Mouse (Mus musculus) heart, adult 9 months (tissue): ENCODE results near the gene Ttc39a.

ENCODE experiments used
- DNase-seq, 2 experiments: peaks; one replicate each; pipeline ENCODE4 v3.0.0; 2022; ENCODE audit warnings: low spot score in 2 of 2

Ttc39a gene

GRCm38 (mm10) chr4:109420138-109420795 lies 13.8 kb downstream of the Ttc39a start:
- DNase-seq, result no peak

GRCm38 (mm10) chr4:109421608-109422007 lies 15.2 kb downstream of the Ttc39a start:
- no peak for DNase-seq

GRCm38 (mm10) chr4:109422436-109422835 lies 16.0 kb downstream of the Ttc39a start:
- no peak for DNase-seq

- DNase-seq, result no peak
Measured at GRCm38 (mm10) chr4:109423438-109423837, 17.0 kb downstream of the Ttc39a start.

GRCm38 (mm10) chr4:109427058-109427457 lies 20.6 kb downstream of the Ttc39a start:
- no peak for DNase-seq

- DNase-seq, result no peak
Measured at GRCm38 (mm10) chr4:109430250-109430649, 23.8 kb downstream of the Ttc39a start.

GRCm38 (mm10) chr4:109430854-109431253 lies 24.4 kb downstream of the Ttc39a start:
- DNase-seq, result peak; percentile 48 to 49

GRCm38 (mm10) chr4:109432668-109433375 lies 26.4 kb downstream of the Ttc39a start:
- DNase-seq, result no peak

GRCm38 (mm10) chr4:109433641-109434040 lies 27.2 kb downstream of the Ttc39a start:
- peak; percentile 64 to 70 for DNase-seq

GRCm38 (mm10) chr4:109434256-109434655 lies 27.8 kb downstream of the Ttc39a start:
- DNase-seq, result no peak

GRCm38 (mm10) chr4:109437913-109438878 lies 31.8 kb downstream of the Ttc39a start:
- peak; percentile 30 to 54 for DNase-seq

- no peak for DNase-seq
Measured at GRCm38 (mm10) chr4:109439101-109439500, 32.7 kb downstream of the Ttc39a start.

- peak in 1 of 2 experiments; percentile 15 for DNase-seq
Measured at GRCm38 (mm10) chr4:109439825-109440248, 33.4 kb downstream of the Ttc39a start.

- DNase-seq, result no peak
Measured at GRCm38 (mm10) chr4:109440381-109440780, 34.0 kb downstream of the Ttc39a start.

- DNase-seq, result no peak
Measured at GRCm38 (mm10) chr4:109441000-109441399, 34.6 kb downstream of the Ttc39a start.

- no peak for DNase-seq
Measured at GRCm38 (mm10) chr4:109442126-109442525, 35.7 kb downstream of the Ttc39a start.

- DNase-seq, result peak in 1 of 2 experiments; percentile 18
Measured at GRCm38 (mm10) chr4:109442649-109443048, 36.2 kb downstream of the Ttc39a start.

- no peak for DNase-seq
Measured at GRCm38 (mm10) chr4:109444471-109444870, 38.0 kb downstream of the Ttc39a start.

- DNase-seq, result no peak
Measured at GRCm38 (mm10) chr4:109444951-109445350, 38.5 kb downstream of the Ttc39a start.

- peak in 1 of 2 experiments; percentile 40 for DNase-seq
Measured at GRCm38 (mm10) chr4:109445397-109445796, 39.0 kb downstream of the Ttc39a start.

- DNase-seq, result no peak
Measured at GRCm38 (mm10) chr4:109445956-109446355, 39.5 kb downstream of the Ttc39a start.

- no peak for DNase-seq
Measured at GRCm38 (mm10) chr4:109448531-109448930, 42.1 kb downstream of the Ttc39a start.
